Mouse (Mus musculus) midbrain, embryonic 14.5 days (tissue): ENCODE measurements at regions not wholly inside any gene's neighbourhood (a gene's known extent, or its start where the extent isn't known, plus 50 kb on each side); places are given as distances from the start of the nearest gene placed in this dataset.

Experiments used
- ATAC-seq: fragments of 200-750 bp; cut with Nextera tagmentation; 2 replicates; pipeline ENCODE4 v1.8.0; 2017; ENCODE audit warnings: moderate number of reproducible peaks, moderate library complexity; ENCODE audit not compliant: low FRiP score, low TSS enrichment
- DNase-seq: peaks from one replicate; pipeline ENCODE4 v3.0.0-alpha.2; 2015
- H3K27ac ChIP-seq: fragments of 300-500 bp; sonication (generic); replicated peaks from 2 replicates; pipeline ENCODE4 v1.5.1; 2014; ENCODE audit warnings: mild to moderate bottlenecking, low read depth, low read length, moderate library complexity
- H3K27me3 ChIP-seq: fragments of 300-500 bp; sonication (generic); 2 replicates; pipeline ENCODE4 v1.6.1; 2014; ENCODE audit warnings: low read length, control low read depth, mixed read lengths; ENCODE audit not compliant: control insufficient read depth, insufficient read depth
- H3K36me3 ChIP-seq: fragments of 300-500 bp; sonication (generic); 2 replicates; pipeline ENCODE4 v1.6.1; 2014; ENCODE audit warnings: low read length, control low read depth; ENCODE audit not compliant: control insufficient read depth, insufficient read depth
- H3K4me1 ChIP-seq: fragments of 300-500 bp; sonication (generic); 2 replicates; pipeline ENCODE4 v1.6.1; 2014; ENCODE audit warnings: mild to moderate bottlenecking, antibody characterized with exemption, low read length, control low read depth; ENCODE audit not compliant: control insufficient read depth, insufficient read depth
- H3K4me2 ChIP-seq: fragments of 300-500 bp; sonication (generic); 2 replicates; pipeline ENCODE4 v1.6.1; 2014; ENCODE audit warnings: mild to moderate bottlenecking, low read length, moderate library complexity
- H3K4me3 ChIP-seq: fragments of 300-500 bp; sonication (generic); replicated peaks from 2 replicates; pipeline ENCODE4 v1.5.1; 2014; ENCODE audit warnings: low read depth, low read length
- H3K9ac ChIP-seq: fragments of 300-500 bp; sonication (generic); replicated peaks from 2 replicates; pipeline ENCODE4 v1.6.1; 2014; ENCODE audit warnings: mild to moderate bottlenecking, low read length, moderate library complexity
- H3K9me3 ChIP-seq: fragments of 300-500 bp; sonication (generic); 2 replicates; pipeline ENCODE4 v1.6.1; 2016; ENCODE audit warnings: low read length, control low read depth, mixed read lengths; ENCODE audit not compliant: control insufficient read depth
- WGBS: fragments of 180-500 bp; shearing (Covaris S2); extraction: QIAGEN DNeasy Blood & Tissue Kit; methylation state at CpG from one replicate; pipeline ENCODE4 v1.1.7; 2014; 5-methylcytosine and 5-hydroxymethylcytosine counted together

GRCm38 (mm10) chr2:12746856-12747255 is 177.0 kb upstream of the Pter start:
- no peak for ATAC-seq
- no peak overlapping the region for H3K9ac ChIP-seq
- WGBS: 72% methylated on average over 1 of the region's 1 CpGs
- no peaks in the 10 kb centered on the region for H3K27me3 ChIP-seq
- DNase-seq: no peak
- no peaks in the 10 kb centered on the region for H3K4me1 ChIP-seq
- H3K4me3 ChIP-seq: no peak overlapping the region
- no peak overlapping the region for H3K27ac ChIP-seq
- H3K4me2 ChIP-seq: no peak overlapping the region
- no peaks in the 10 kb centered on the region for H3K9me3 ChIP-seq
- no peaks in the 10 kb centered on the region for H3K36me3 ChIP-seq

GRCm38 (mm10) chr2:12758816-12759215 is 165.0 kb upstream of the Pter start:
- no peak for DNase-seq
- 65% methylated on average over 1 of the region's 1 CpGs for WGBS
- no peaks in the 10 kb centered on the region for H3K4me1 ChIP-seq
- no peak overlapping the region for H3K4me3 ChIP-seq
- H3K9me3 ChIP-seq: no peaks in the 10 kb centered on the region
- H3K27ac ChIP-seq: no peak overlapping the region
- H3K36me3 ChIP-seq: no peaks in the 10 kb centered on the region
- no peak overlapping the region for H3K4me2 ChIP-seq
- ATAC-seq: no peak
- no peaks in the 10 kb centered on the region for H3K27me3 ChIP-seq
- H3K9ac ChIP-seq: no peak overlapping the region

- Histone ChIP-seq H3K4me1 (no peaks in the 10 kb centered on the region), H3K9me3 (no peaks in the 10 kb centered on the region), H3K27ac (no peak overlapping the region), H3K9ac (no peak overlapping the region), H3K4me2 (no peak overlapping the region), H3K36me3 (no peaks in the 10 kb centered on the region), H3K27me3 (no peaks in the 10 kb centered on the region), H3K4me3 (no peak overlapping the region)
- no peak for ATAC-seq
- no peak for DNase-seq
- WGBS: 95% methylated on average over 3 of the region's 3 CpGs
Measured at GRCm38 (mm10) chr2:12759931-12760330, 163.9 kb upstream of the Pter start.

GRCm38 (mm10) chr2:12761461-12761860 is 162.4 kb upstream of the Pter start:
- H3K36me3 ChIP-seq: no peaks in the 10 kb centered on the region
- no peaks in the 10 kb centered on the region for H3K9me3 ChIP-seq
- H3K9ac ChIP-seq: no peak overlapping the region
- ATAC-seq: no peak
- H3K4me1 ChIP-seq: no peaks in the 10 kb centered on the region
- no peak overlapping the region for H3K4me2 ChIP-seq
- H3K27me3 ChIP-seq: no peaks in the 10 kb centered on the region
- H3K27ac ChIP-seq: no peak overlapping the region
- H3K4me3 ChIP-seq: no peak overlapping the region
- 86% methylated on average over 3 of the region's 3 CpGs for WGBS
- no peak for DNase-seq

- Histone ChIP-seq H3K27ac (no peak overlapping the region), H3K4me2 (no peak overlapping the region)
- 84% methylated on average over 1 of the region's 1 CpGs for WGBS
Measured at GRCm38 (mm10) chr2:12764510-12764909, 159.3 kb upstream of the Pter start.

GRCm38 (mm10) chr2:12765336-12765735 is 158.5 kb upstream of the Pter start:
- Histone ChIP-seq H3K27ac (no peak overlapping the region), H3K36me3 (no peaks in the 10 kb centered on the region), H3K9me3 (no peaks in the 10 kb centered on the region), H3K9ac (no peak overlapping the region), H3K4me3 (no peak overlapping the region), H3K4me1 (no peaks in the 10 kb centered on the region), H3K27me3 (no peaks in the 10 kb centered on the region), H3K4me2 (no peak overlapping the region)
- 89% methylated on average over 2 of the region's 2 CpGs for WGBS
- no peak for ATAC-seq
- DNase-seq: no peak

More at GRCm38 (mm10) chr2:12764510-12764909, 159.3 kb upstream of the Pter start:
- DNase-seq (no peak), ATAC-seq (no peak)
- Histone ChIP-seq H3K4me1 (no peaks in the 10 kb centered on the region), H3K9me3 (no peaks in the 10 kb centered on the region), H3K27me3 (no peaks in the 10 kb centered on the region), H3K9ac (no peak overlapping the region), H3K4me3 (no peak overlapping the region), H3K36me3 (no peaks in the 10 kb centered on the region)

- no peak overlapping the region for H3K27ac ChIP-seq
- no peak for DNase-seq
- WGBS: 82% methylated on average over 3 of the region's 3 CpGs
Measured at GRCm38 (mm10) chr2:12776866-12777265, 147.0 kb upstream of the Pter start.

GRCm38 (mm10) chr2:12777696-12778095 is 146.1 kb upstream of the Pter start:
- Histone ChIP-seq H3K4me3 (no peak overlapping the region), H3K9me3 (no peaks in the 10 kb centered on the region), H3K4me2 (no peak overlapping the region), H3K9ac (no peak overlapping the region), H3K36me3 (no peaks in the 10 kb centered on the region), H3K4me1 (no peaks in the 10 kb centered on the region), H3K27ac (no peak overlapping the region), H3K27me3 (no peaks in the 10 kb centered on the region)
- no peak for DNase-seq
- ATAC-seq: no peak; the same call in 1 of the 2 replicates
- 69% methylated on average over 2 of the region's 2 CpGs for WGBS

More at GRCm38 (mm10) chr2:12776866-12777265, 147.0 kb upstream of the Pter start:
- no peaks in the 10 kb centered on the region for H3K9me3 ChIP-seq
- no peak overlapping the region for H3K4me3 ChIP-seq
- no peak overlapping the region for H3K4me2 ChIP-seq
- no peaks in the 10 kb centered on the region for H3K36me3 ChIP-seq
- no peaks in the 10 kb centered on the region for H3K4me1 ChIP-seq
- H3K27me3 ChIP-seq: no peaks in the 10 kb centered on the region
- no peak overlapping the region for H3K9ac ChIP-seq
- no peak for ATAC-seq

GRCm38 (mm10) chr2:12792596-12792995 is 131.2 kb upstream of the Pter start:
- Histone ChIP-seq H3K9ac (no peak overlapping the region), H3K36me3 (no peaks in the 10 kb centered on the region), H3K4me1 (no peaks in the 10 kb centered on the region), H3K9me3 (no peaks in the 10 kb centered on the region), H3K27ac (no peak overlapping the region), H3K4me2 (no peak overlapping the region), H3K27me3 (no peaks in the 10 kb centered on the region), H3K4me3 (no peak overlapping the region)
- ATAC-seq: no peak
- no peak for DNase-seq
- 86% methylated on average over 2 of the region's 2 CpGs for WGBS
